Mouse (Mus musculus) E14TG2a.4 (cell line): ENCODE measurements around the gene Ndufs4.

ENCODE experiments used
- H3K27me3 ChIP-seq: 2 replicates; pipeline ENCODE4 v1.6.1; 2014; ENCODE audit warnings: low read length, control low read depth; ENCODE audit not compliant: insufficient read depth
- H3K36me3 ChIP-seq: 2 replicates; pipeline ENCODE4 v1.6.1; 2014; ENCODE audit warnings: low read length, control low read depth; ENCODE audit not compliant: insufficient read depth
- H3K4me1 ChIP-seq: replicated peaks from 2 replicates; pipeline ENCODE4 v1.6.1; 2014; ENCODE audit warnings: low read depth, low read length, control low read depth
- H3K4me3 ChIP-seq: replicated peaks from 2 replicates; pipeline ENCODE4 v1.5.1; 2014; ENCODE audit warnings: mild to moderate bottlenecking, low read length
- H3K9me3 ChIP-seq: 2 replicates; pipeline ENCODE4 v1.6.1; 2014; ENCODE audit warnings: low read length, control low read depth
- CTCF ChIP-seq: conservative IDR thresholded peaks from 2 replicates; pipeline ENCODE4 v1.5.1; 2014; ENCODE audit warnings: low read length
- NANOG ChIP-seq: IDR thresholded peaks from 2 replicates; pipeline ENCODE4 v1.6.1; 2014; ENCODE audit warnings: borderline replicate concordance, low read length, mixed read lengths
- POU5F1 ChIP-seq: IDR thresholded peaks from 2 replicates; pipeline ENCODE4 v1.6.1; 2014; ENCODE audit warnings: low read length, borderline replicate concordance

The Ndufs4 gene

GRCm38 (mm10) chr13:114277277-114277676 is 110.8 kb downstream of the Ndufs4 start:
- Histone ChIP-seq H3K27me3 (no peaks in the 10 kb centered on the region), H3K4me3 (no peak overlapping the region), H3K9me3 (peaks cover 28% of the 10 kb centered on the region), H3K36me3 (peaks cover 14% of the 10 kb centered on the region), H3K4me1 (peaks cover 22% of the 10 kb centered on the region)
- TF ChIP-seq POU5F1 (no peak), CTCF (no peak), NANOG (no peak)

DNA sequence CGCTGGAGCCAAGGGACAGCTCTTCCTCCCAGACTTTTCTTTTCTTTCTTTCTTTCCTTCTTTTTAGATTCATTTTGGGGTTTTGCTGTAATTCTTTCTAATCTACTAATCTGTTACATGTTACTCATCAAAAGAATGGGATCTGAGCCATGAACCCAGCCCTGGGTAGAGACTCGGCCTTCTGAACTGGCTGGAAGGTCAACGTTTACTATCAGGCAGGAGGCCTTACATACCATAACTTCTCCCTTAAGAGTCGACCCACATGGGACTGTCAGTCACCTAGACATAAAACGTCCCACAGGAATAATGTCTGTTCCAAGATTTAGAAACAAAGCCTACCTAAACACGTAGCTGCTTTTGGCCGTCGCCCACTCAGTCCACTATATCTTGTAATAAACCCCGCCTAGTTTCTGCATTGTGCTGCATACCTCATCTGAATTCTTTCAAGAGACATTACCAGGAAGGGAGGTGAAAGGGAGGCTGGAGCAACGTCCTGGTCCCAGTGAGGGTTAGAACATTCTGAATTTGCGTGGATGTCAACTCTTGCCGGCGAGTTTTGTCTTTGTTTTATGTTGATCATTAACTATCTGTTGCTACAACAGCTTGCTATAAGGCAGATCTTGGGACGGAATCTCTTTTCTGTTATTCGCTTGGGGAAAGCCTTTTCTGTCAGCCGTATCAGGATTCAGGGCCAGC is 116.5 kb downstream of the Ndufs4 start:
- TF ChIP-seq POU5F1 (no peak), NANOG (no peak), CTCF (no peak)
- Histone ChIP-seq H3K4me1 (peaks cover 32% of the 10 kb centered on the region), H3K4me3 (no peak overlapping the region), H3K9me3 (no peaks in the 10 kb centered on the region), H3K36me3 (no peaks in the 10 kb centered on the region), H3K27me3 (no peaks in the 10 kb centered on the region)

DNA sequence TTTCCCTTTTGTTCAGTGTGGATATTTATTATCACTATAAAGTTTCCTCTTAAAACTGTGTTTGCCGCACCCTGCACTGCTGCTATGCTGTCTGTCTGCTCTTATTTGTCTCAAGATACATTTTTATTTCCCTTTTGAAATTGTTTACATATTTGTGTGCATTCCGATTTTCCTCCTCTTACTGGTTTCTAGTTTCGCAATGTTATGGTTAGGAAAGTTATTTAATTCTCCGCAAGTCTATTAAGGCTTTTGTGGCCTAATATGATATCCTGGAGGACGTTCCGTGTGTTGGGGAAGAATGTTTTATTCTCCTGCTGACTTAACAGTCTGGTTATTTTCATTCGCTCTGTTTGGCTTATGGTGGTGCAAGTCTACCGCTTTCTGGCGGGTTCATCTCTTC is 120.3 kb downstream of the Ndufs4 start:
- Histone ChIP-seq H3K4me3 (no peak overlapping the region), H3K27me3 (no peaks in the 10 kb centered on the region), H3K4me1 (peaks cover 31% of the 10 kb centered on the region), H3K36me3 (no peaks in the 10 kb centered on the region), H3K9me3 (no peaks in the 10 kb centered on the region)
- no peak for TF ChIP-seq POU5F1
- no peak for TF ChIP-seq NANOG
- TF ChIP-seq CTCF = no peak

GRCm38 (mm10) chr13:114260486-114261205 is 127.4 kb downstream of the Ndufs4 start:
- no peaks in the 10 kb centered on the region for H3K9me3 ChIP-seq
- TF ChIP-seq CTCF (no peak), POU5F1 (no peak), NANOG (no peak)
- H3K36me3 ChIP-seq = no peaks in the 10 kb centered on the region
- peaks cover 34% of the 10 kb centered on the region for H3K4me1 ChIP-seq
- H3K27me3 ChIP-seq = no peaks in the 10 kb centered on the region
- no peak overlapping the region for H3K4me3 ChIP-seq

DNA sequence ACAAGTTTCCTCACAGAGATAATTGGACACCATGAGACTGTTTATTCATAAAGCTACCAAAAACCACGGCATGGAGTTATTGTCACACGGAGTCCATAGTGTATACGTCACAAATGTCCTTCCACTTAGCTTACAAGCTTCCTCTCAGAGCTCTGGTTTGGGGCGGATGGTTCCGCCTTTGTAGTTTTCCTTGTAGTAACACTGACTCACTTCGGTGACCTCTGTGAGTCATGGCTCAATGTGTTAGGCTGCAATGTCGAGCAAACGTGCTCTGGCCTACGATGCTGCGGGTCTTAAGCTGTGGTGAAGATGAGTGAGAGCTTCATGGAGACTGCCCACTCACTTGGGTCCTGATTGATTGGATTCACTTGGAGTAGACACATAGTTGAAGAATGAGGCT is 133.4 kb downstream of the Ndufs4 start:
- TF ChIP-seq CTCF = no peak
- TF ChIP-seq POU5F1 = no peak
- no peak for TF ChIP-seq NANOG
- no peak overlapping the region for H3K4me3 ChIP-seq
- no peaks in the 10 kb centered on the region for H3K36me3 ChIP-seq
- peaks cover 9% of the 10 kb centered on the region for H3K9me3 ChIP-seq
- H3K4me1 ChIP-seq = peaks cover 20% of the 10 kb centered on the region
- no peaks in the 10 kb centered on the region for H3K27me3 ChIP-seq
